Mouse (Mus musculus): ENCODE results near the gene Arl10. TPM values are rescaled to one million over a fixed set of nuclear protein-coding genes. Genes with fewer than 3 reads are reported as not detected.
A peak's percentile ranks its signal among the peaks of the same experiment; 100 is the strongest.

Arl10 gene
- polyA plus RNA-seq, 1 experiment from 2014 or later: 16.8 TPM

DNA sequence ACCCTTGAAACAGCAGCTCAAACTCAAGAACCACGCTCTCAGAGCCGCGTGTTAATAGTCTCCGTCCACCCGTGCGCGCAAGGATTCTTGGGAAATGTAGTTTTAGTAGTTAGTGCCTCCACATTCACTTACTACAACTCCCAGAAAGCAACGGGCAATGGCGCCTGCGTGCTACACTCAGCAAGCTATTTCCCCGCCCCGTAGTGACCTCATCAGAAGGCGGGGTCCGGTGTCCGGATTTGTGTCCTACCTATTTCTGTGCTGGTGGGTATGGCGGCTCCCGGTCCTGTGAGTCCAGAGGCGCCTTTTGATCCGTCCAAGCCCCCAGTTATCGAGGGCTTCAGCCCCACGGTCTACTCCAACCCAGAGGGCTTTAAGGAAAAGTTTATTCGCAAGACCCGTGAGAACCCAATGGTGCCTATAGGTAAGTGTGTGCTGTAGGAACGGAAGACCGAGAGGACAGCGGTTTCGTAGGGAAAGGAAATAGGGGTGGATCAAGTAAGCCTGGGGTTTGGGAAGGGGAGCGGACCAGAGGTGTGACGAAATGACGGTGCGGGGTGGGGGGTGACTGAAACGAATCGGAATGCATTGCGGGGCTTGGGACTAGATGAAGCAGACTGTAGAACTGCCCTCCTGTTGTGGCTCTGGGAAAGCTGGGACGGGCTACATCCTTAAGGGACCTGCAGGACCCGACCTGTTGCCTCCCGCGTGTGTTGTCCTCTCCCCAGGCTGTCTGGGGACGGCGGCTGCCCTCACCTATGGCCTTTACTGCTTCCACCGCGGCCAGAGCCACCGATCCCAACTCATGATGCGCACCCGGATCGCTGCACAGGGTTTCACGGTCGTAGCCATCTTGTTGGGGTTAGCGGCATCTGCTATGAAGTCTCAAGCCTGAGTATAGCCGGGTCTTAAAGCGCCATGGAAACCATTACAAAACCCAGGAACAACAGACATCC is 15.5 kb downstream of the Arl10 start, which contains the start of the genes Nop16 and Higd2a:
Gene Nop16, minus strand, starts transcription at position 95 of the 956 bp plus-strand sequence.
Gene Higd2a, plus strand, starts transcription at position 212 of the 956 bp plus-strand sequence.
- WGBS: under 1% methylated on average over 51 of the region's 51 CpGs
- Histone ChIP-seq H3K36me3 (ENCODE audit: control insufficient read depth, insufficient read depth, low read length) (peaks cover 19% of the 10 kb centered on the region), H3K4me1 (replicated peaks; ENCODE audit: control insufficient read depth, insufficient read depth, low read length) (peaks cover 17% of the 10 kb centered on the region), H3K27ac (ENCODE audit: low read depth, low read length) (peak within 1 kb of the TSS; percentile 28; the same call in 1 of the 2 replicates), H3K9ac (ENCODE audit: low read depth, low read length) (peak within 1 kb of the TSS; percentile 82), H3K4me2 (peak within 1 kb of the TSS; percentile 73), H3K4me3 (ENCODE audit: low read depth, low read length) (peak within 1 kb of the TSS; percentile 73), H3K27me3 (replicated peaks; ENCODE audit: control insufficient read depth, insufficient read depth, low read length) (no peaks in the 10 kb centered on the region), H3K9me3 (ENCODE audit: control insufficient read depth, low read length) (no peaks in the 10 kb centered on the region)
- peak; percentile 97 for ATAC-seq (replicated peaks; ENCODE audit: low FRiP score)
- DNase-seq (ENCODE audit: low spot score): peak; percentile 98

DNA sequence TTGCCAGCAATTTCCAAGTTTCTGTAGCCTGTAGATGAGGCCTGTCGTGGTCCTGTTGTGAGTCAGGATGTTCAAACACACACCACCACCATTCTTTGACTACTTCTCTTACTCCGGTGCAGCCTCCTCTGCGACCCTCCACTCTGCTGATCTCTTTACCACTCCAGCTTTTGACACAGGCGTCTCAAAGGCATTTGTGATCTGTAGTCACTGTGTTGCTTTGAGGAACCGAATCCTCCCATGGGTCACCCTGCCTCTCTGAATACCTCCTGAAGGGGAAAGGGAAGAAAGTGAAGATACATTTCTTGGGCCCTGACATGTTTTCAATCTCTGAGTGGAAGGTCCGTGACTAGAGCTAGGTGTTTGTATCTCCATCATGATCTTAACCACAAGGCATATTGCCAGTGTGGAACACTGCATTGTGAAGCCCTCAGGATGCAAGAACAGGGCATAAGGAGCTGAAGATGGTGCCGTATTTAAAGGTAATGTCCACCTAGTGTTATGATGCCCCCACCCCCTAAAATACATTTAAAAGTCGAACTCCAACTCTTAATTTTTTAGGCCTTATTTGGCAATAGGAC is 17.1 kb downstream of the Arl10 start:
- ATAC-seq (replicated peaks; ENCODE audit: low FRiP score) (no peak), DNase-seq (ENCODE audit: low spot score) (no peak)
- Histone ChIP-seq H3K36me3 (ENCODE audit: control insufficient read depth, insufficient read depth, low read length) (peaks cover 10% of the 10 kb centered on the region), H3K27me3 (replicated peaks; ENCODE audit: control insufficient read depth, insufficient read depth, low read length) (no peaks in the 10 kb centered on the region), H3K9me3 (ENCODE audit: control insufficient read depth, low read length) (no peaks in the 10 kb centered on the region), H3K4me1 (replicated peaks; ENCODE audit: control insufficient read depth, insufficient read depth, low read length) (peaks cover 17% of the 10 kb centered on the region), H3K27ac (ENCODE audit: low read depth, low read length) (0 out of 2 replicates have a peak overlapping the region, but pooled peaks have one; percentile 17), H3K9ac (ENCODE audit: low read depth, low read length) (no peak overlapping the region), H3K4me2 (peak overlapping the region; percentile 73), H3K4me3 (ENCODE audit: low read depth, low read length) (peak overlapping the region; percentile 73)
- 90% methylated on average over 8 of the region's 8 CpGs for WGBS

DNA sequence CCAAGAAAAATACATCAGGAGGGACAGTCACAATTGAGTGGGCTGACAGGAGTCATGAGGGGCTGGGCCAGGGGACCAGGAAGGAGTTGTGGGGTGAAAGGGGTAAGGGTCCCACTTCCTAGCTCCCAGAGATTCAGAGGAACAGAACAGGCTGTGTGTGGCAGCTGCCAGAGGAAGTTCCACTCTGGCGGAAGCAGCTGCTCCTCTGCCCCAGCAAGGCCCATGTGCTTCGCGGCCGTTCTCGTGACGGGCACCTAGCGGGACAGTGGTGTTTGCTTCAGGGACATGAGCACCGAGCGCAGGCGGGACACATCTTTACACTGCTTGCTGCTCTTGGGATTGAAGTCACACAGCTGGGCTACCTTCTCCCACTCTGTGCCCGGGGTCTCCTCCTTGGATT is 18.8 kb downstream of the Arl10 start:
- WGBS: 85% methylated on average over 11 of the region's 11 CpGs
- no peaks in the 10 kb centered on the region for H3K27me3 ChIP-seq (replicated peaks; ENCODE audit: control insufficient read depth, insufficient read depth, low read length)
- peaks cover 3% of the 10 kb centered on the region; the same call in 1 of the 2 replicates for H3K36me3 ChIP-seq (ENCODE audit: control insufficient read depth, insufficient read depth, low read length)
- no peak overlapping the region for H3K4me2 ChIP-seq
- no peaks in the 10 kb centered on the region for H3K9me3 ChIP-seq (ENCODE audit: control insufficient read depth, low read length)
- peaks cover 14% of the 10 kb centered on the region for H3K4me1 ChIP-seq (replicated peaks; ENCODE audit: control insufficient read depth, insufficient read depth, low read length)
- no peak overlapping the region for H3K27ac ChIP-seq (ENCODE audit: low read depth, low read length)
- DNase-seq (ENCODE audit: low spot score) (no peak), ATAC-seq (replicated peaks; ENCODE audit: low FRiP score) (no peak)
- no peak overlapping the region for H3K4me3 ChIP-seq (ENCODE audit: low read depth, low read length)
- no peak overlapping the region for H3K9ac ChIP-seq (ENCODE audit: low read depth, low read length)

DNA sequence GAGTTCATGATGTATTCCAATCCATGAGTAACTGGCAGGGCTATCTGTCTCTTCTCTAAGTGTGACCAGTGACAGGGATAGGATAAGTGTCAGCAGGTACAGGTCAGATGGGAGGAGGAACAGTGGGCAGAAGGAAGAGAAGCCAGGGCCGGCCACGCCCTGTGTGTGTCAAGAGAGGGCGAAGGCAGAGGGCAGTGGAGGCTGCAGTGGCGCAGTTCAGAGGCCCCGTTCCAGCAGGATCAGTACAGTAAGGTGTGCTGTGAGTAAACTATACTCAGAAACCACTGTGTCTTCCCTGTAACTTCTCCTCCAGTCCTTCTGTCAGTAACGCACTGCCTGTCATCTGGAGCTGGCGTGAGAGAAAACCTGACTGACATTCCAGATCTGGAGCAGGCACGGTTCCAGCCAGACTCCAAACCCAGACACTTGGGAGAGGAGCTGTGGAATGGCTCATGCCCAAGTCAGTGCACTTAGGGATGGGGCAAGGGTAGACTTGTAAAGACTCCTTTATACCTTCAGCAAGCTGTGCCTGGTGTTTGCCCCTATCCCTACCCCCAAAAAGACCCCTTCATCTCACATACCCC is 21.4 kb downstream of the Arl10 start:
- DNase-seq (ENCODE audit: low spot score): no peak
- no peak for ATAC-seq (replicated peaks; ENCODE audit: low FRiP score)
- Histone ChIP-seq H3K9me3 (ENCODE audit: control insufficient read depth, low read length) (no peaks in the 10 kb centered on the region), H3K27ac (ENCODE audit: low read depth, low read length) (no peak overlapping the region), H3K4me1 (replicated peaks; ENCODE audit: control insufficient read depth, insufficient read depth, low read length) (peaks cover 7% of the 10 kb centered on the region), H3K27me3 (replicated peaks; ENCODE audit: control insufficient read depth, insufficient read depth, low read length) (no peaks in the 10 kb centered on the region), H3K4me2 (no peak overlapping the region), H3K36me3 (ENCODE audit: control insufficient read depth, insufficient read depth, low read length) (peaks cover 10% of the 10 kb centered on the region; the same call in 1 of the 2 replicates), H3K4me3 (ENCODE audit: low read depth, low read length) (no peak overlapping the region), H3K9ac (ENCODE audit: low read depth, low read length) (no peak overlapping the region)
- WGBS: 77% methylated on average over 8 of the region's 8 CpGs

DNA sequence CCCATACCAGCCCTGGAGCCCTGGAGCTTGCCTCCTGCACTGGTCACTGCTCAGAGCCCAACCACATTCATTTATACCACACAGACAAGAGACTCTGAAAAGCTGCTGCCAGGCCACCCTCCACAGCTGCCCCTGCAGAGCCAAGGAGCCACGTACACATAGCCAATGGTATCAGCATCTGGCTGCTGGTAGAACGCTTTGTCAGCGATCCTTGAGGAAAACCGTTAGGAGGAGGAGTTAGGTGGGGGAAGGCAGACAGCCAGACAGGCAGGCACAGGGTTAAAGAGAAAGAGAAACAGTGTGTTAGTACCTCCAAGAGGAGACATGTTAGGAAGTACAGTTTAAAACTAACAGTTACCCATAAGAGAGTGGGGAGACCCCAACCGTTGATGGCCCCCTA is 22.1 kb downstream of the Arl10 start:
- 69% methylated on average over 5 of the region's 5 CpGs for WGBS
- H3K4me1 ChIP-seq (replicated peaks; ENCODE audit: control insufficient read depth, insufficient read depth, low read length): no peaks in the 10 kb centered on the region; the same call in 1 of the 2 replicates
- DNase-seq (ENCODE audit: low spot score) (no peak), ATAC-seq (replicated peaks; ENCODE audit: low FRiP score) (no peak)
- H3K27ac ChIP-seq (ENCODE audit: low read depth, low read length): no peak overlapping the region
- H3K27me3 ChIP-seq (replicated peaks; ENCODE audit: control insufficient read depth, insufficient read depth, low read length): no peaks in the 10 kb centered on the region
- no peak overlapping the region for H3K4me3 ChIP-seq (ENCODE audit: low read depth, low read length)
- H3K9me3 ChIP-seq (ENCODE audit: control insufficient read depth, low read length): no peaks in the 10 kb centered on the region
- H3K4me2 ChIP-seq: no peak overlapping the region
- peaks cover 10% of the 10 kb centered on the region; the same call in 1 of the 2 replicates for H3K36me3 ChIP-seq (ENCODE audit: control insufficient read depth, insufficient read depth, low read length)
- H3K9ac ChIP-seq (ENCODE audit: low read depth, low read length): no peak overlapping the region

DNA sequence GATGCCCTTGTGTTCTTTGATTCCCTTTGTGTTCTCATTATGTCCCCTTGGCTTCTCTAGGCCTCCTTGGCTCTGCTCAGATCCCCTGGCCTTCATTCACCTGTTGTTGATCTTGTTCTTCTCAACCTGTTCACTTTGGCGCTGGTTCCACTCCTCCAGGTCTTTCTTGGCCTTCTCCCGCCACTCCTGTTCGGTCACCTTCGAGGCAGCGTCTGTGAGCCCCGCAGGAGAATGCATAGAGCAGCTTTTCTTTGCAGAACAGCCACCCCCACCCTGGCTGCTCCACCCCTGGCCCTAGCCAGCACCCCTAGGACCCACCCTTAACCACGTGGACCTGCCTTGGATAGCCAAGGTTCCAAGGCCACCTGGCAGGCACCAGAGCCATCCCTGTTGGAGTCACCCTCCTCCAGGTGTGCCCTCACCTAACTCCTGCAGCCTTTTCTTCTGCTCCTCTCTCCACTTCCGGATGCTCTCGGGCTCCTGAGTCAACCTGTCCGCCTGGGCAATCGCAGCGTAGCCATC is 23.9 kb downstream of the Arl10 start:
- Histone ChIP-seq H3K4me2 (no peak overlapping the region), H3K9me3 (ENCODE audit: control insufficient read depth, low read length) (no peaks in the 10 kb centered on the region), H3K36me3 (ENCODE audit: control insufficient read depth, insufficient read depth, low read length) (peaks cover 10% of the 10 kb centered on the region; the same call in 1 of the 2 replicates), H3K4me3 (ENCODE audit: low read depth, low read length) (no peak overlapping the region), H3K27me3 (replicated peaks; ENCODE audit: control insufficient read depth, insufficient read depth, low read length) (no peaks in the 10 kb centered on the region), H3K9ac (ENCODE audit: low read depth, low read length) (no peak overlapping the region), H3K27ac (ENCODE audit: low read depth, low read length) (no peak overlapping the region), H3K4me1 (replicated peaks; ENCODE audit: control insufficient read depth, insufficient read depth, low read length) (no peaks in the 10 kb centered on the region)
- no peak for ATAC-seq (replicated peaks; ENCODE audit: low FRiP score)
- WGBS: 87% methylated on average over 12 of the region's 12 CpGs
- no peak for DNase-seq (ENCODE audit: low spot score)

DNA sequence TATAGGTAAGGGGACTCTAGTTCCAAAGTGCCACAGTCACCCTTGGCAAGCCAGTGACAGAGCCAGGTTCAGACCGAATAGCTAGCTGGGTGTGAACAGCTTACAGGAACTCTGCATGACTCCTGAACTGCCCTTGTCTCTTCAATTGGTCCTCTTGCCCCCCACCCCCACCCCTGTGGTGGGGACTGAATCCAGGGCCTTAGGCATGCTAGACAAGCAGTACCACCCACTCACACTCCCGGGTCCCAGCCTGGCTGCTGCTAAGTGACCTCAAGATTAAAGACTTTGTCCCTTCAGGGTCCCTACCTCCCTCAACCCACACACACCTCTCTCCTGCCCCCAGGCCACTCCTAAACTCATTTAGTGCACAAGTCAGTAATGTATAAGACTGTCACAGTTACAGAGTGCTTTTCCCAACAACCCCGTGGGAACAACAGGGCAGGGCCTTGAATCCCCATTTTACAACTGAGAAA is 27.9 kb downstream of the Arl10 start:
- DNase-seq (ENCODE audit: low spot score): no peak
- H3K9ac ChIP-seq (ENCODE audit: low read depth, low read length): no peak overlapping the region
- 72% methylated on average over 3 of the region's 3 CpGs for WGBS
- no peak for ATAC-seq (replicated peaks; ENCODE audit: low FRiP score)
- no peak overlapping the region for H3K4me3 ChIP-seq (ENCODE audit: low read depth, low read length)
- 0 out of 2 replicates have a peak, but pooled peaks cover 7% of the 10 kb centered on the region for H3K36me3 ChIP-seq (ENCODE audit: control insufficient read depth, insufficient read depth, low read length)
- peaks cover 5% of the 10 kb centered on the region for H3K4me1 ChIP-seq (replicated peaks; ENCODE audit: control insufficient read depth, insufficient read depth, low read length)
- no peak overlapping the region for H3K27ac ChIP-seq (ENCODE audit: low read depth, low read length)
- no peak overlapping the region for H3K4me2 ChIP-seq
- no peaks in the 10 kb centered on the region for H3K27me3 ChIP-seq (replicated peaks; ENCODE audit: control insufficient read depth, insufficient read depth, low read length)
- H3K9me3 ChIP-seq (ENCODE audit: control insufficient read depth, low read length): no peaks in the 10 kb centered on the region

DNA sequence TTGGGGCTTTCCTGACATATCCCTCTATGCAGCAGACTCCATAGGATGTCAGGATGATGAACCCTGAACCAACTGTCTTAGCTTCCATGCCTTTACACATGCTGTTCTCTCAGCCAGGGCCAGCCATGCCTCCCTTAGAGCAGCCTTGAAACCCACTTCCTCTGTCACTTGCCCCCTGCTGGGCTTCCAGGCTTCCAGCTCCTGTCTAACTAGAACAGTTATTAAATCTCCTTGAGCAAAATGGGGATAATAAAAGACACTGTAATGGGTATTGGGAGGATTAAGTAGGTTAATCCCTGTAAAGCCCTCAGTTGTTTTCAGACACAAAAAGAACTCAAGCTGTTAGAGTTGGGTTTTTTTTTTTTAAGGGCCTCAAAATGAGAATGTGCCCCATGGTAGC is 28.7 kb downstream of the Arl10 start:
- ATAC-seq (replicated peaks; ENCODE audit: low FRiP score): no peak
- 0 out of 2 replicates have a peak, but pooled peaks cover 7% of the 10 kb centered on the region for H3K36me3 ChIP-seq (ENCODE audit: control insufficient read depth, insufficient read depth, low read length)
- no peak for DNase-seq (ENCODE audit: low spot score)
- H3K27ac ChIP-seq (ENCODE audit: low read depth, low read length): no peak overlapping the region
- H3K4me1 ChIP-seq (replicated peaks; ENCODE audit: control insufficient read depth, insufficient read depth, low read length): peaks cover 12% of the 10 kb centered on the region
- H3K4me3 ChIP-seq (ENCODE audit: low read depth, low read length): no peak overlapping the region
- H3K27me3 ChIP-seq (replicated peaks; ENCODE audit: control insufficient read depth, insufficient read depth, low read length): no peaks in the 10 kb centered on the region
- no peak overlapping the region for H3K4me2 ChIP-seq
- no peak overlapping the region for H3K9ac ChIP-seq (ENCODE audit: low read depth, low read length)
- H3K9me3 ChIP-seq (ENCODE audit: control insufficient read depth, low read length): no peaks in the 10 kb centered on the region
